Mouse (Mus musculus) limb, embryonic 13.5 days (tissue): ENCODE results near the gene Man2b2. TPM values are rescaled to one million over a fixed set of nuclear protein-coding genes. Genes with fewer than 3 reads are reported as not detected.

Experiments
- ATAC-seq: fragments of 200-750 bp; cut with Nextera tagmentation; 2 replicates; pipeline ENCODE4 v1.8.0; 2017; ENCODE audit warnings: low read depth, moderate number of reproducible peaks, moderate TSS enrichment; ENCODE audit not compliant: low FRiP score
- H3K27ac ChIP-seq: fragments of 300-500 bp; sonication (generic); 2 replicates; pipeline ENCODE4 v1.5.1; 2015; ENCODE audit warnings: inconsistent platforms, mild to moderate bottlenecking, moderate library complexity
- H3K27me3 ChIP-seq: fragments of 300-500 bp; sonication (generic); 2 replicates; pipeline ENCODE4 v1.6.1; 2015; ENCODE audit warnings: mild to moderate bottlenecking, inconsistent platforms
- H3K36me3 ChIP-seq: fragments of 300-500 bp; sonication (generic); 2 replicates; pipeline ENCODE4 v1.6.1; 2015; ENCODE audit warnings: inconsistent platforms, mild to moderate bottlenecking, moderate library complexity
- H3K4me1 ChIP-seq: fragments of 300-500 bp; sonication (generic); 2 replicates; pipeline ENCODE4 v1.6.1; 2015; ENCODE audit warnings: inconsistent platforms
- H3K4me2 ChIP-seq: fragments of 300-500 bp; sonication (generic); replicated peaks from 2 replicates; pipeline ENCODE4 v1.6.1; 2015; ENCODE audit warnings: inconsistent platforms, mild to moderate bottlenecking, moderate library complexity
- H3K4me3 ChIP-seq: fragments of 300-500 bp; sonication (generic); 2 replicates; pipeline ENCODE4 v1.5.1; 2015; ENCODE audit warnings: moderate library complexity, mild to moderate bottlenecking, inconsistent platforms
- H3K9ac ChIP-seq: fragments of 300-500 bp; sonication (generic); 2 replicates; pipeline ENCODE4 v1.6.1; 2015; ENCODE audit warnings: mild to moderate bottlenecking, inconsistent platforms
- H3K9me3 ChIP-seq: fragments of 300-500 bp; sonication (generic); 2 replicates; pipeline ENCODE4 v1.6.1; 2016; ENCODE audit warnings: inconsistent platforms
- WGBS: fragments of 180-500 bp; shearing (Covaris S2); methylation state at CpG from one replicate; pipeline ENCODE4 v1.1.7; 2015; 5-methylcytosine and 5-hydroxymethylcytosine counted together
- polyA plus RNA-seq: library from polyadenylated mRNA; unstranded; fragments of >200 nt; fragmentation: Nextera tagmentation; extraction: Ambion mirVana; gene quantifications from 2 replicates; pipeline ENCODE4 v1.2.1, GENCODE M21; 2015

Man2b2 gene
- polyA plus RNA-seq, 1 experiment from 2014 or later = 11.0 TPM

- Histone ChIP-seq H3K27ac (no peak overlapping the region), H3K36me3 (peaks cover 31% of the 10 kb centered on the region), H3K4me2 (no peak overlapping the region), H3K4me3 (no peak overlapping the region), H3K9me3 (no peaks in the 10 kb centered on the region), H3K4me1 (peaks cover 6% of the 10 kb centered on the region; the same call in 1 of the 2 replicates), H3K9ac (no peak overlapping the region), H3K27me3 (no peaks in the 10 kb centered on the region)
- no peak for ATAC-seq
- WGBS = 78% methylated on average over 9 of the region's 9 CpGs
Measured at GRCm38 (mm10) chr5:36791861-36792260, 38.6 kb downstream of the Man2b2 start.

- peaks cover 6% of the 10 kb centered on the region; the same call in 1 of the 2 replicates for H3K36me3 ChIP-seq
- no peak overlapping the region for H3K4me3 ChIP-seq
- 91% methylated on average over 5 of the region's 5 CpGs for WGBS
- H3K9me3 ChIP-seq = 0 out of 2 replicates have a peak, but pooled peaks cover 4% of the 10 kb centered on the region
- H3K27ac ChIP-seq = no peak overlapping the region
- no peak overlapping the region for H3K9ac ChIP-seq
- no peak overlapping the region for H3K4me2 ChIP-seq
- no peak for ATAC-seq
- H3K27me3 ChIP-seq = no peaks in the 10 kb centered on the region
- H3K4me1 ChIP-seq = no peaks in the 10 kb centered on the region
Measured at GRCm38 (mm10) chr5:36786052-36786451, 44.4 kb downstream of the Man2b2 start.

GRCm38 (mm10) chr5:36779512-36779911 is 50.9 kb downstream of the Man2b2 start:
- no peaks in the 10 kb centered on the region for H3K36me3 ChIP-seq
- no peak for ATAC-seq
- H3K9me3 ChIP-seq = peaks cover 13% of the 10 kb centered on the region; the same call in 1 of the 2 replicates
- H3K27ac ChIP-seq = no peak overlapping the region
- no peak overlapping the region for H3K9ac ChIP-seq
- H3K4me1 ChIP-seq = no peaks in the 10 kb centered on the region; the same call in 1 of the 2 replicates
- H3K4me3 ChIP-seq = no peak overlapping the region
- H3K4me2 ChIP-seq = no peak overlapping the region
- H3K27me3 ChIP-seq = no peaks in the 10 kb centered on the region
- WGBS = 83% methylated on average over 2 of the region's 2 CpGs

- ATAC-seq = no peak
- no peaks in the 10 kb centered on the region; the same call in 1 of the 2 replicates for H3K4me1 ChIP-seq
- peaks cover 13% of the 10 kb centered on the region; the same call in 1 of the 2 replicates for H3K9me3 ChIP-seq
- no peaks in the 10 kb centered on the region for H3K27me3 ChIP-seq
- WGBS = 88% methylated on average over 1 of the region's 2 CpGs
- H3K9ac ChIP-seq = no peak overlapping the region
- no peak overlapping the region for H3K4me3 ChIP-seq
- H3K36me3 ChIP-seq = no peaks in the 10 kb centered on the region
- no peak overlapping the region for H3K4me2 ChIP-seq
- H3K27ac ChIP-seq = no peak overlapping the region
Measured at GRCm38 (mm10) chr5:36778901-36779300, 51.6 kb downstream of the Man2b2 start.

- H3K27ac ChIP-seq = no peak overlapping the region
- H3K9me3 ChIP-seq = peaks cover 13% of the 10 kb centered on the region; the same call in 1 of the 2 replicates
- no peak overlapping the region for H3K4me3 ChIP-seq
- H3K4me1 ChIP-seq = no peaks in the 10 kb centered on the region; the same call in 1 of the 2 replicates
- no peak for ATAC-seq
- H3K36me3 ChIP-seq = no peaks in the 10 kb centered on the region
- H3K9ac ChIP-seq = no peak overlapping the region
- WGBS = 7% methylated on average over 2 of the region's 2 CpGs
- H3K27me3 ChIP-seq = no peaks in the 10 kb centered on the region
- no peak overlapping the region for H3K4me2 ChIP-seq
Measured at GRCm38 (mm10) chr5:36777186-36777585, 53.3 kb downstream of the Man2b2 start.

GRCm38 (mm10) chr5:36776021-36776575 is 54.4 kb downstream of the Man2b2 start:
- ATAC-seq = no peak
- no peak overlapping the region for H3K4me2 ChIP-seq

GRCm38 (mm10) chr5:36775317-36775716 is 55.1 kb downstream of the Man2b2 start:
- Histone ChIP-seq H3K4me1 (no peaks in the 10 kb centered on the region; the same call in 1 of the 2 replicates), H3K27ac (no peak overlapping the region), H3K9ac (no peak overlapping the region), H3K27me3 (no peaks in the 10 kb centered on the region), H3K4me2 (no peak overlapping the region), H3K36me3 (no peaks in the 10 kb centered on the region), H3K9me3 (peaks cover 7% of the 10 kb centered on the region; the same call in 1 of the 2 replicates), H3K4me3 (no peak overlapping the region)
- no peak for ATAC-seq
- WGBS = 79% methylated on average over 2 of the region's 2 CpGs

More at GRCm38 (mm10) chr5:36776021-36776575, 54.4 kb downstream of the Man2b2 start:
- no peak overlapping the region for H3K9ac ChIP-seq
- no peak overlapping the region for H3K27ac ChIP-seq
- no peaks in the 10 kb centered on the region for H3K36me3 ChIP-seq
- 26% methylated on average over 9 of the region's 9 CpGs for WGBS
- H3K27me3 ChIP-seq = no peaks in the 10 kb centered on the region
- no peak overlapping the region for H3K4me3 ChIP-seq
- H3K4me1 ChIP-seq = no peaks in the 10 kb centered on the region; the same call in 1 of the 2 replicates
- peaks cover 13% of the 10 kb centered on the region; the same call in 1 of the 2 replicates for H3K9me3 ChIP-seq

- no peak overlapping the region for H3K4me3 ChIP-seq
- no peak overlapping the region for H3K27ac ChIP-seq
- ATAC-seq = no peak
- H3K27me3 ChIP-seq = no peaks in the 10 kb centered on the region
- no peak overlapping the region for H3K9ac ChIP-seq
- no peaks in the 10 kb centered on the region for H3K36me3 ChIP-seq
- no peaks in the 10 kb centered on the region for H3K9me3 ChIP-seq
- H3K4me1 ChIP-seq = no peaks in the 10 kb centered on the region; the same call in 1 of the 2 replicates
- WGBS = 83% methylated on average over 5 of the region's 5 CpGs
- H3K4me2 ChIP-seq = no peak overlapping the region
Measured at GRCm38 (mm10) chr5:36772586-36772985, 57.9 kb downstream of the Man2b2 start.

- Histone ChIP-seq H3K27ac (no peak overlapping the region), H3K27me3 (no peaks in the 10 kb centered on the region), H3K9me3 (no peaks in the 10 kb centered on the region), H3K36me3 (no peaks in the 10 kb centered on the region), H3K9ac (no peak overlapping the region), H3K4me1 (no peaks in the 10 kb centered on the region), H3K4me3 (no peak overlapping the region), H3K4me2 (no peak overlapping the region)
- no peak for ATAC-seq
- WGBS = 54% methylated on average over 3 of the region's 3 CpGs
Measured at GRCm38 (mm10) chr5:36769603-36770002, 60.9 kb downstream of the Man2b2 start.

- Histone ChIP-seq H3K9me3 (no peaks in the 10 kb centered on the region), H3K27me3 (no peaks in the 10 kb centered on the region), H3K36me3 (no peaks in the 10 kb centered on the region), H3K4me3 (no peak overlapping the region), H3K4me1 (peaks cover 20% of the 10 kb centered on the region), H3K9ac (no peak overlapping the region), H3K27ac (no peak overlapping the region), H3K4me2 (no peak overlapping the region)
- WGBS = 36% methylated on average over 10 of the region's 10 CpGs
- no peak for ATAC-seq
Measured at GRCm38 (mm10) chr5:36766958-36767703, 63.3 kb downstream of the Man2b2 start.

- Histone ChIP-seq H3K4me2 (no peak overlapping the region), H3K27me3 (no peaks in the 10 kb centered on the region), H3K9me3 (no peaks in the 10 kb centered on the region), H3K4me3 (no peak overlapping the region), H3K27ac (no peak overlapping the region), H3K36me3 (no peaks in the 10 kb centered on the region), H3K9ac (no peak overlapping the region), H3K4me1 (peaks cover 25% of the 10 kb centered on the region)
- 57% methylated on average over 4 of the region's 4 CpGs for WGBS
- no peak for ATAC-seq
Measured at GRCm38 (mm10) chr5:36759848-36760247, 70.6 kb downstream of the Man2b2 start.

- H3K4me3 ChIP-seq = no peak overlapping the region
- H3K27me3 ChIP-seq = 0 out of 2 replicates have a peak, but pooled peaks cover 1% of the 10 kb centered on the region
- H3K9me3 ChIP-seq = no peaks in the 10 kb centered on the region
- H3K4me2 ChIP-seq = no peak overlapping the region
- H3K4me1 ChIP-seq = peaks cover 4% of the 10 kb centered on the region; the same call in 1 of the 2 replicates
- H3K9ac ChIP-seq = no peak overlapping the region
- no peaks in the 10 kb centered on the region for H3K36me3 ChIP-seq
- H3K27ac ChIP-seq = no peak overlapping the region
- 68% methylated on average over 5 of the region's 5 CpGs for WGBS
- no peak for ATAC-seq
Measured at GRCm38 (mm10) chr5:36757033-36757432, 73.4 kb downstream of the Man2b2 start.
